ENCODE assay signal across 9 mouse cellular contexts in the genomic region with DNA sequence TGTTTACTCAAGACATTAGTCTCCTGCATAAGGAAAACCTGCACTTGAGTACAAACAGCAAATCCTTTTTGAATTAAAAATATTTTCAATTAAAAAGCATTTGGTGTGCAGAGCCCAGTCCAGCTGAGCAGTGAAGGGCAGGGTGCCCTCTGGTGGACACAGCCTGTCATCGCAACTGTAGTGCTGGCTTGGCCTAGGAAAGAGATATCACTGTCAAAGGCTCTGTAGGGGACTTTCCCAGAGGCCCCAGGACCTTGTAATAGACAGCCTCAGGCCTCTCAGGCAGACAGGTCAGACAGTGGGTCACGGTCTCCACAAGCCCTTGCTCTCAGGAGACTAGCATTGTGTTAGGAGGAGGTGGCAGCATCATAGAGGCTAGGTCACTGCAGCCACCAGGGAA.
DNase-seq lines count a peak whose midpoint lies in the region; ATAC-seq and TF ChIP-seq lines count a peak whose summit lies in the region.
"Had no signal": no experiment of that assay in that cellular context is flagged by ENCODE, and none has a peak within 500 bp of the region (broad histone marks: within the 10 kb centered on the region; RNA-seq: fewer than 3 reads in every experiment).

No protein-coding gene starts in this region.

- peak; percentile 95 for TF ChIP-seq CTCF in midbrain, postnatal 0 days (IDR thresholded peaks at IDR 0.05)

- peaks cover 13% of the 10 kb centered on the region; the same call in 1 of the 2 replicates for H3K36me3 ChIP-seq in kidney, embryonic 14.5 days (ENCODE audit: control insufficient read depth, insufficient read depth, low read length)
- peaks cover 35% of the 10 kb centered on the region for H3K36me3 ChIP-seq in embryonic facial prominence, embryonic 13.5 days
- peaks cover 42% of the 10 kb centered on the region for H3K36me3 ChIP-seq in hindbrain, embryonic 14.5 days (replicated peaks; ENCODE audit: control insufficient read depth, insufficient read depth)
- peaks cover 24% of the 10 kb centered on the region for H3K36me3 ChIP-seq in midbrain, postnatal 0 days (ENCODE audit: insufficient read depth, low read length)
- no peaks in the 10 kb centered on the region for H3K36me3 ChIP-seq in splenic B cell, adult 2 months (ENCODE audit: control insufficient read depth, insufficient read depth, low read length, poor library complexity, severe bottlenecking)

- H3K27me3 ChIP-seq in kidney, embryonic 14.5 days (ENCODE audit: control insufficient read depth, insufficient read depth, low read length) = no peaks in the 10 kb centered on the region
- no peaks in the 10 kb centered on the region for H3K27me3 ChIP-seq in embryonic facial prominence, embryonic 13.5 days
- H3K27me3 ChIP-seq in hindbrain, embryonic 14.5 days (ENCODE audit: control insufficient read depth, insufficient read depth, low read length) = no peaks in the 10 kb centered on the region
- H3K27me3 ChIP-seq in midbrain, postnatal 0 days (ENCODE audit: insufficient read depth, low read length) = no peaks in the 10 kb centered on the region
- H3K27me3 ChIP-seq in splenic B cell, adult 2 months (ENCODE audit: control insufficient read depth, insufficient read depth, low read length, poor library complexity, severe bottlenecking) = no peaks in the 10 kb centered on the region
- H3K27me3 ChIP-seq: embryonic facial prominence, embryonic 12.5 days had no signal

- WGBS in kidney, embryonic 14.5 days = 0% methylated on average over 2 of the region's 2 CpGs
- whole genome bisulfite sequencing in embryonic facial prominence, embryonic 13.5 days = 7% methylated on average over 2 of the region's 2 CpGs
- WGBS in hindbrain, embryonic 14.5 days = 2% methylated on average over 2 of the region's 2 CpGs
- WGBS in midbrain, postnatal 0 days = 4% methylated on average over 2 of the region's 2 CpGs

- H3K4me1 ChIP-seq in kidney, embryonic 14.5 days (ENCODE audit: control insufficient read depth, insufficient read depth, low read length) = no peaks in the 10 kb centered on the region
- H3K4me1 ChIP-seq in embryonic facial prominence, embryonic 13.5 days = peaks cover 20% of the 10 kb centered on the region
- H3K4me1 ChIP-seq in hindbrain, embryonic 14.5 days (replicated peaks; ENCODE audit: control insufficient read depth, insufficient read depth, low read length) = no peaks in the 10 kb centered on the region
- H3K4me1 ChIP-seq in midbrain, postnatal 0 days (ENCODE audit: insufficient read depth, low read length) = no peaks in the 10 kb centered on the region
- H3K4me1 ChIP-seq: embryonic facial prominence, embryonic 12.5 days had no signal

- H3K27ac ChIP-seq in kidney, embryonic 14.5 days (ENCODE audit: low read depth, low read length) = no peak overlapping the region
- peak overlapping the region; percentile 68; the same call in 1 of the 2 replicates for H3K27ac ChIP-seq in embryonic facial prominence, embryonic 13.5 days
- H3K27ac ChIP-seq in hindbrain, embryonic 14.5 days = no peak overlapping the region; the same call in 1 of the 2 replicates
- H3K27ac ChIP-seq in midbrain, postnatal 0 days (ENCODE audit: low read depth, low read length) = no peak overlapping the region

- intact Hi-C loops in left cerebral cortex, postnatal 4 days (cut with DNase I) = loop anchor here (5.0 kb wide), 1 partner anchor 54 kb away; no protein-coding TSS in a partner anchor

- no peak overlapping the region for H3K4me3 ChIP-seq in kidney, embryonic 14.5 days (ENCODE audit: low read length)
- H3K4me3 ChIP-seq in embryonic facial prominence, embryonic 13.5 days = no peak overlapping the region
- no peak overlapping the region for H3K4me3 ChIP-seq in hindbrain, embryonic 14.5 days (replicated peaks; ENCODE audit: low read length)
- no peak overlapping the region for H3K4me3 ChIP-seq in midbrain, postnatal 0 days (ENCODE audit: low read depth, low read length)
- H3K4me3 ChIP-seq: embryonic facial prominence, embryonic 12.5 days had no signal

- no peak for ATAC-seq in kidney, embryonic 14.5 days (ENCODE audit: low FRiP score, low TSS enrichment)
- no peak for ATAC-seq in embryonic facial prominence, embryonic 13.5 days (ENCODE audit: insufficient number of reproducible peaks, insufficient read depth, low FRiP score, low TSS enrichment, low read depth)
- ATAC-seq in hindbrain, embryonic 14.5 days (ENCODE audit: low FRiP score) = 0 out of 2 replicates have a peak, but pooled peaks have one; percentile 41
- no peak for ATAC-seq in midbrain, postnatal 0 days (ENCODE audit: low FRiP score)

- H3K4me2 ChIP-seq in kidney, embryonic 14.5 days (replicated peaks; ENCODE audit: low read depth, low read length) = no peak overlapping the region
- peak overlapping the region; percentile 18; the same call in 1 of the 2 replicates for H3K4me2 ChIP-seq in embryonic facial prominence, embryonic 13.5 days
- H3K4me2 ChIP-seq in hindbrain, embryonic 14.5 days (replicated peaks) = no peak overlapping the region
- H3K4me2 ChIP-seq in midbrain, postnatal 0 days (ENCODE audit: low read depth, low read length, poor library complexity, severe bottlenecking) = no peak overlapping the region
- H3K4me2 ChIP-seq: embryonic facial prominence, embryonic 12.5 days had no signal

- peak; percentile 26 for DNase-seq in kidney, adult 11 months
- peak; percentile 29 for DNase-seq in adrenal gland, postnatal 4 days (ENCODE audit: low spot score in 2 of 2)
- peak; percentile 85 for DNase-seq in hindbrain, embryonic 14.5 days (ENCODE audit: low spot score)
- DNase-seq in left cerebral cortex, postnatal 4 days = peak; percentile 72
- DNase-seq in midbrain, postnatal 0 days (ENCODE audit: low spot score) = peak; percentile 75
- DNase-seq in splenic B cell, adult 2 months (ENCODE audit: low read depth, low spot score) = peak; percentile 72

- H3K9me3 ChIP-seq in kidney, embryonic 14.5 days (ENCODE audit: control insufficient read depth, low read length) = no peaks in the 10 kb centered on the region
- no peaks in the 10 kb centered on the region for H3K9me3 ChIP-seq in embryonic facial prominence, embryonic 13.5 days
- H3K9me3 ChIP-seq in hindbrain, embryonic 14.5 days (ENCODE audit: control insufficient read depth, low read length) = no peaks in the 10 kb centered on the region
- H3K9me3 ChIP-seq in midbrain, postnatal 0 days (ENCODE audit: low read length) = no peaks in the 10 kb centered on the region
- H3K9me3 ChIP-seq: embryonic facial prominence, embryonic 12.5 days had no signal

- H3K9ac ChIP-seq in kidney, embryonic 14.5 days (ENCODE audit: low read depth, low read length) = no peak overlapping the region
- H3K9ac ChIP-seq in embryonic facial prominence, embryonic 13.5 days = no peak overlapping the region
- H3K9ac ChIP-seq in hindbrain, embryonic 14.5 days = no peak overlapping the region
- no peak overlapping the region for H3K9ac ChIP-seq in midbrain, postnatal 0 days (replicated peaks; ENCODE audit: low read length, poor library complexity, severe bottlenecking)
- H3K9ac ChIP-seq: embryonic facial prominence, embryonic 12.5 days had no signal

Comparison
In these comparisons a context has a peak if more than half of its experiments do, and no peak if none do; other contexts are left out.
1. DNase-seq: peak in every context shown above with its lines; median percentile 85 in hindbrain, embryonic 14.5 days; 75 in midbrain, postnatal 0 days; 72 in left cerebral cortex, postnatal 4 days; 72 in splenic B cell, adult 2 months; 29 in adrenal gland, postnatal 4 days; 26 in kidney, adult 11 months.